Mouse (Mus musculus) liver, embryonic 13.5 days (tissue): ENCODE data around the gene Lyplal1. TPM values are rescaled to one million over a fixed set of nuclear protein-coding genes. Genes with fewer than 3 reads are reported as not detected.

Experiments
- ATAC-seq: fragments of 200-750 bp; cut with Nextera tagmentation; 2 replicates; pipeline ENCODE4 v1.8.0; 2017; ENCODE audit warnings: low read depth, mild to moderate bottlenecking, moderate number of reproducible peaks, moderate library complexity
- DNase-seq: peaks from one replicate; pipeline ENCODE4 v3.0.0; 2022
- H3K27ac ChIP-seq: fragments of 300-500 bp; sonication (generic); 2 replicates; pipeline ENCODE4 v1.5.1; 2015; ENCODE audit warnings: moderate library complexity, mild to moderate bottlenecking, inconsistent platforms
- H3K27me3 ChIP-seq: fragments of 300-500 bp; sonication (generic); 2 replicates; pipeline ENCODE4 v1.6.1; 2015; ENCODE audit warnings: mild to moderate bottlenecking, inconsistent platforms
- H3K36me3 ChIP-seq: fragments of 300-500 bp; sonication (generic); 2 replicates; pipeline ENCODE4 v1.6.1; 2015; ENCODE audit warnings: mild to moderate bottlenecking, inconsistent platforms
- H3K4me1 ChIP-seq: fragments of 300-500 bp; sonication (generic); replicated peaks from 2 replicates; pipeline ENCODE4 v1.6.1; 2015; ENCODE audit warnings: inconsistent platforms
- H3K4me2 ChIP-seq: fragments of 300-500 bp; sonication (generic); 2 replicates; pipeline ENCODE4 v1.6.1; 2015; ENCODE audit warnings: inconsistent platforms, mild to moderate bottlenecking, moderate library complexity
- H3K4me3 ChIP-seq: fragments of 300-500 bp; sonication (generic); replicated peaks from 2 replicates; pipeline ENCODE4 v1.5.1; 2015; ENCODE audit warnings: mild to moderate bottlenecking, inconsistent platforms
- H3K9ac ChIP-seq: fragments of 300-500 bp; sonication (generic); 2 replicates; pipeline ENCODE4 v1.6.1; 2015; ENCODE audit warnings: mild to moderate bottlenecking, inconsistent platforms
- H3K9me3 ChIP-seq: fragments of 300-500 bp; sonication (generic); replicated peaks from 2 replicates; pipeline ENCODE4 v1.6.1; 2016; ENCODE audit warnings: inconsistent platforms
- WGBS: fragments of 180-500 bp; shearing (Covaris S2); methylation state at CpG from one replicate; pipeline ENCODE4 v1.1.7; 2015; ENCODE audit not compliant: insufficient replicate concordance; 5-methylcytosine and 5-hydroxymethylcytosine counted together
- polyA plus RNA-seq: library from polyadenylated mRNA; unstranded; fragments of >200 nt; fragmentation: Nextera tagmentation; extraction: Ambion mirVana; gene quantifications from 2 replicates; pipeline ENCODE4 v1.2.1, GENCODE M21; 2015

The Lyplal1 gene
- 8.4 and 8.8 TPM in 2 replicates for polyA plus RNA-seq

- H3K36me3 ChIP-seq, result no peaks in the 10 kb centered on the region
- H3K4me2 ChIP-seq, result peak within 1 kb of the TSS; percentile 77
- H3K4me1 ChIP-seq, result peaks cover 7% of the 10 kb centered on the region; the same call in 1 of the 2 replicates
- no peaks in the 10 kb centered on the region for H3K9me3 ChIP-seq
- peak within 1 kb of the TSS; percentile 71 for H3K9ac ChIP-seq
- peak; percentile 94 for ATAC-seq
- DNase-seq, result peak; percentile 84
- peak within 1 kb of the TSS; percentile 69 for H3K4me3 ChIP-seq
- H3K27ac ChIP-seq, result no peak within 1 kb of the TSS
- H3K27me3 ChIP-seq, result no peaks in the 10 kb centered on the region
- WGBS, result 4% methylated on average over 44 of the region's 44 CpGs
Measured at GRCm38 (mm10) chr1:186116701-186117488, at the start of gene Lyplal1. Lyplal1 (minus strand) TSS chr1:186117310.

GRCm38 (mm10) chr1:186163616-186164015, 46.5 kb upstream of the Lyplal1 start:
- Histone ChIP-seq H3K9ac (no peak overlapping the region), H3K9me3 (no peaks in the 10 kb centered on the region)
- WGBS, result 56% methylated on average over 2 of the region's 2 CpGs

GRCm38 (mm10) chr1:186163206-186163605, 46.1 kb upstream of the Lyplal1 start:
- H3K27me3 ChIP-seq, result no peaks in the 10 kb centered on the region
- no peak overlapping the region for H3K9ac ChIP-seq
- H3K36me3 ChIP-seq, result no peaks in the 10 kb centered on the region
- no peak overlapping the region for H3K4me2 ChIP-seq
- H3K27ac ChIP-seq, result no peak overlapping the region
- 62% methylated on average over 12 of the region's 12 CpGs for WGBS
- no peak for ATAC-seq
- H3K4me1 ChIP-seq, result no peaks in the 10 kb centered on the region
- H3K4me3 ChIP-seq, result no peak overlapping the region
- no peaks in the 10 kb centered on the region for H3K9me3 ChIP-seq
- DNase-seq, result no peak

More at GRCm38 (mm10) chr1:186163616-186164015, 46.5 kb upstream of the Lyplal1 start:
- no peaks in the 10 kb centered on the region for H3K27me3 ChIP-seq
- no peak overlapping the region for H3K4me3 ChIP-seq
- H3K27ac ChIP-seq, result no peak overlapping the region
- H3K36me3 ChIP-seq, result no peaks in the 10 kb centered on the region
- ATAC-seq (no peak), DNase-seq (no peak)
- no peak overlapping the region for H3K4me2 ChIP-seq
- H3K4me1 ChIP-seq, result no peaks in the 10 kb centered on the region

- no peak overlapping the region for H3K9ac ChIP-seq
- H3K4me3 ChIP-seq, result no peak overlapping the region
- no peak overlapping the region for H3K4me2 ChIP-seq
- no peak for DNase-seq
- WGBS, result 67% methylated on average over 5 of the region's 5 CpGs
- ATAC-seq, result no peak
- no peaks in the 10 kb centered on the region for H3K36me3 ChIP-seq
- H3K9me3 ChIP-seq, result no peaks in the 10 kb centered on the region
- no peaks in the 10 kb centered on the region for H3K4me1 ChIP-seq
- no peak overlapping the region for H3K27ac ChIP-seq
- no peaks in the 10 kb centered on the region for H3K27me3 ChIP-seq
Measured at GRCm38 (mm10) chr1:186150376-186150775, 33.3 kb upstream of the Lyplal1 start.

GRCm38 (mm10) chr1:186145444-186145843, 28.3 kb upstream of the Lyplal1 start:
- no peak overlapping the region for H3K4me2 ChIP-seq
- H3K27ac ChIP-seq, result no peak overlapping the region
- H3K9me3 ChIP-seq, result no peaks in the 10 kb centered on the region
- H3K36me3 ChIP-seq, result no peaks in the 10 kb centered on the region
- no peak overlapping the region for H3K9ac ChIP-seq
- no peak overlapping the region for H3K4me3 ChIP-seq
- no peaks in the 10 kb centered on the region for H3K27me3 ChIP-seq
- DNase-seq, result no peak
- H3K4me1 ChIP-seq, result no peaks in the 10 kb centered on the region
- ATAC-seq, result no peak
- WGBS, result 63% methylated on average over 6 of the region's 6 CpGs

GRCm38 (mm10) chr1:186140191-186140590, 23.1 kb upstream of the Lyplal1 start:
- Histone ChIP-seq H3K4me2 (no peak overlapping the region), H3K4me3 (no peak overlapping the region), H3K4me1 (no peaks in the 10 kb centered on the region), H3K27ac (no peak overlapping the region), H3K36me3 (no peaks in the 10 kb centered on the region), H3K9ac (no peak overlapping the region), H3K9me3 (no peaks in the 10 kb centered on the region), H3K27me3 (no peaks in the 10 kb centered on the region)
- ATAC-seq (no peak), DNase-seq (no peak)
- WGBS, result 38% methylated on average over 2 of the region's 2 CpGs

GRCm38 (mm10) chr1:186137873-186138272, 20.8 kb upstream of the Lyplal1 start:
- Histone ChIP-seq H3K4me1 (no peaks in the 10 kb centered on the region), H3K9me3 (no peaks in the 10 kb centered on the region), H3K27me3 (no peaks in the 10 kb centered on the region), H3K9ac (no peak overlapping the region), H3K27ac (no peak overlapping the region), H3K4me2 (no peak overlapping the region), H3K36me3 (no peaks in the 10 kb centered on the region), H3K4me3 (no peak overlapping the region)
- ATAC-seq (no peak), DNase-seq (no peak)
- WGBS, result 74% methylated on average over 12 of the region's 12 CpGs

GRCm38 (mm10) chr1:186136636-186137380, 19.7 kb upstream of the Lyplal1 start:
- no peak for DNase-seq
- 44% methylated on average over 6 of the region's 6 CpGs for WGBS
- no peak overlapping the region for H3K4me2 ChIP-seq
- H3K36me3 ChIP-seq, result no peaks in the 10 kb centered on the region
- no peak for ATAC-seq
- no peak overlapping the region for H3K9ac ChIP-seq
- H3K4me1 ChIP-seq, result no peaks in the 10 kb centered on the region
- no peaks in the 10 kb centered on the region for H3K27me3 ChIP-seq
- H3K27ac ChIP-seq, result no peak overlapping the region
- no peak overlapping the region for H3K4me3 ChIP-seq
- no peaks in the 10 kb centered on the region for H3K9me3 ChIP-seq

- H3K9ac ChIP-seq, result no peak overlapping the region
- H3K27me3 ChIP-seq, result no peaks in the 10 kb centered on the region
- H3K9me3 ChIP-seq, result no peaks in the 10 kb centered on the region
- H3K36me3 ChIP-seq, result no peaks in the 10 kb centered on the region
- DNase-seq (no peak), ATAC-seq (no peak)
- no peak overlapping the region for H3K4me3 ChIP-seq
- no peak overlapping the region for H3K27ac ChIP-seq
- no peaks in the 10 kb centered on the region for H3K4me1 ChIP-seq
- WGBS, result 66% methylated on average over 3 of the region's 3 CpGs
- no peak overlapping the region for H3K4me2 ChIP-seq
Measured at GRCm38 (mm10) chr1:186131465-186131864, 14.4 kb upstream of the Lyplal1 start.

GRCm38 (mm10) chr1:186128940-186129339, 11.8 kb upstream of the Lyplal1 start:
- 75% methylated on average over 8 of the region's 8 CpGs for WGBS
- H3K4me3 ChIP-seq, result no peak overlapping the region

GRCm38 (mm10) chr1:186126313-186126862, 9.3 kb upstream of the Lyplal1 start:
- WGBS, result 67% methylated on average over 6 of the region's 6 CpGs
- DNase-seq, result no peak

More at GRCm38 (mm10) chr1:186128940-186129339, 11.8 kb upstream of the Lyplal1 start:
- Histone ChIP-seq H3K36me3 (no peaks in the 10 kb centered on the region), H3K4me2 (no peak overlapping the region), H3K27me3 (no peaks in the 10 kb centered on the region), H3K9me3 (no peaks in the 10 kb centered on the region), H3K27ac (no peak overlapping the region), H3K9ac (no peak overlapping the region), H3K4me1 (no peaks in the 10 kb centered on the region)
- ATAC-seq, result no peak
- DNase-seq, result no peak

More at GRCm38 (mm10) chr1:186126313-186126862, 9.3 kb upstream of the Lyplal1 start:
- Histone ChIP-seq H3K27ac (no peak overlapping the region), H3K27me3 (no peaks in the 10 kb centered on the region), H3K9ac (no peak overlapping the region), H3K36me3 (no peaks in the 10 kb centered on the region), H3K4me1 (no peaks in the 10 kb centered on the region), H3K4me3 (no peak overlapping the region), H3K9me3 (no peaks in the 10 kb centered on the region), H3K4me2 (no peak overlapping the region)
- no peak for ATAC-seq
